Mouse (Mus musculus) induced T-regulatory cell, adult 2 months (primary cell): ENCODE measurements at regions not wholly inside any gene's neighbourhood (a gene's known extent, or its start where the extent isn't known, plus 50 kb on each side); places are given as distances from the start of the nearest gene placed in this dataset.
"Not testable (repeated sequence)": the region's sequence is repeated elsewhere in the genome, so short reads cannot be mapped to it uniquely, and the experiment has no call there.

Experiments used
- DNase-seq: peaks from one replicate; pipeline ENCODE4 v3.0.0-alpha.2; 2012; ENCODE audit warnings: low read depth

- DNase-seq = not testable (repeated sequence)
Measured at GRCm38 (mm10) chr8:71823655-71824622, 57.9 kb upstream of the Zfp709 start.

- not testable (repeated sequence) for DNase-seq
Measured at GRCm38 (mm10) chr8:71822749-71823148, 59.1 kb upstream of the Zfp709 start.

DNA sequence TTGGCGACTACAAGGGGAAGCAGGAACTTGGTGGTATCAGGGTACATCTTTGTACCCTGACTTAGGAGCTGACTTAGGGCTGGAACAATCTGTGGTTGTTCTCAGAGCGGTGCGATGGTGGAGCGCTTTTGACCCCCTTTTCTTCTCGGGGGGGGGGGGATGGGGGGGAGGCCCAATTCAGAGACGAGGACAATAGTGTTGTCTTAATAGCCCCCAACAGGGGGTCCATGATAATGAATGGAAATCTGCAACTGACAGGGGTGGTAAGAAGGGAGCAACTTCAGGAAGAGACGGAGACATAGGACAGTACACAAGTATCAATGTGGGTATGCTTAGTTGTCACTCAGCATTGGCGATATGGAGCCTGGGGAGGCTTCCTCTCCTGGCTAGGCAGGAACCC, 61.9 kb upstream of the Zfp709 start:
- DNase-seq = not testable (repeated sequence)

GRCm38 (mm10) chr8:71819381-71819780, 62.4 kb upstream of the Zfp709 start:
- DNase-seq = not testable (repeated sequence)

DNA sequence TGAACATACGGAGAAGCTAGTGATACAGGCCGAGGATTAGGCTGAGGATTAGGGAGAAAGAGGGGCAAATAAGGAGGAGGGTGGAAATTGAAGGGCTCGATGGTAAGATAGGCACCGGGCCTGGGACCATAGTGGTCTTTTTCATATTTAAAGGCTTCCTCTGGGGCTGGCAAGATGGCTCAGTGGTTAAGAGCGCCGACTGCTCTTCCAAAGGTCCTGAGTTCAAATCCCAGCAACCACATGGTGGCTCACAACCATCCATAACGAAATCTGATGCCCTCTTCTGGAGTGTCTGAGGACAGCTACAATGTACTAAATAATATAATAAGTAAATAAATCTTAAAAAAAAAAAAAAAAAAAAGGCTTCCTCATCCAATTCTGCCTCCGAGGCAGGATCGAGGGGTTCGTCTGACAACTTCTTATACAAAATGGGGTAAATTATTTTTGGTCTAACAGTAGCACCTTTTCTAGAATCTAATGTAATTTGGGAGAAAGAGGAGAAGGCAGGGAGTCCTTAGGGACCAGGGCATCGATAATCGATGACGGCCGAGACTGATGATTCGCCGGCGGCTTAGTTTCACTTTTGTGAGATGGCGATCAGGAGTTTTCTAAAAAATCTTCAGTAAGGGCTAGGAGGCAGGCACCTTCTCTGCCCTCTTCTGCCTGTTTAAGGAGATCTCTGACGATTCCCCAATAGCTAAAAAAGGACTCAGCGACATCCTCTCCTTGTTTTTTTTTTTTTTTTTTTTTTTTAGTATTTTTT, 65.4 kb upstream of the Zfp709 start:
- not testable (repeated sequence) for DNase-seq

DNA sequence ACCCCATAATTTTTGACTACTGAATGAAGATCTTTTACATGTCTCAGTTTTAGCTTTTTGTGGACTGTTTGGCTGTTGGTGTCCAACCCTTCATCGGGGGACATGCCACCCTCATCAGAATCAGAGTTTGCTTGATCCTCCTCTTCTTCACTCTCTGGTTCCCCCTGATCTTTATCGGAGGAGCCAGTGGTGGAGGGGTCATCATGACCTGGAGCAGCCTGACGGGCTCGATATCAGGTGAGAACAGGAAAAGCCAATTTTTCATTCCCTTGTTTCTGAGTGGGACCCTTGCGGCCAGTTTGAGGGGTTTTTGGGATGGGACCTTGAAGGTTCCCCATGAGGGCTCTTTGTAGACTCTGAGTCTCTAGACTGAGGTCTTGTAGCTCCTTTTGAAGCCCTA, 66.0 kb upstream of the Zfp709 start:
- not testable (repeated sequence) for DNase-seq

DNA sequence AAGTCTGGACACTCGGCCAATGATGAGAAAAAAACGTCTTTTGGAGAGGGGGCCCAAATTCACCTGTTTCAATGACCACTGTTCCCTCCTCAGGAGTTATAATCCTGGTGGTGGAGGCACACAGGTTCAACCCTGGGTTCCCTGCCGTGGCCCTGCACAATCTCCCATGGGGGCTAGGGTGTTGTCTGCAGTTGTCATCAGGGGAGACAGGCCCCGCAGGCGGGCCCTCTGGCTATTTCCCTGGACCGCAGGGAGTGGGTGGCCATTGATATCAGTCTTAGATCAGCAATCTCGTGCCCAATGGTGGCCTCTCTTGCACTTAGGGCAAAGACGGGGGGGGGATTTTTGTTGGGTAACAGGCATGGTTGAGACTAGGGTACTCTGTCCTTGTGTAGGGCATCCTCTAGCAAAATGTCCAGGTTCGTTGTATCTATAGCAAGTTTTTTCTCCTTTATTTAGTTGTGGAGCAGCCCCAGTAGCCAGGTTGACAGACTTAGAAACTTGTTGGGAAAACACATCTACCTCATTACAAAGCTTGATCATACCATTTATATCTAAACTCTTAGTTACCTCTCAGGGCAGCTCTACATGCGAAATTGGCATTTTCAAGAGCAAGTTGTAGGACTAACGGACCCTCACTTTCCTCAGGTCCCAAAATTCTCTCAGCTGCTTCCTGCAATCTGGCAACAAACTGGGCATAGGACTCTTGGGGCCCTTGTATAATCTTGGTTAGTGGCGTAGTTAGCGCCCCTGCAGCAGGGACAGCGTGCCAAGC, 66.9 kb upstream of the Zfp709 start:
- DNase-seq = not testable (repeated sequence)

GRCm38 (mm10) chr8:71813889-71814288, 67.9 kb upstream of the Zfp709 start:
- not testable (repeated sequence) for DNase-seq

DNA sequence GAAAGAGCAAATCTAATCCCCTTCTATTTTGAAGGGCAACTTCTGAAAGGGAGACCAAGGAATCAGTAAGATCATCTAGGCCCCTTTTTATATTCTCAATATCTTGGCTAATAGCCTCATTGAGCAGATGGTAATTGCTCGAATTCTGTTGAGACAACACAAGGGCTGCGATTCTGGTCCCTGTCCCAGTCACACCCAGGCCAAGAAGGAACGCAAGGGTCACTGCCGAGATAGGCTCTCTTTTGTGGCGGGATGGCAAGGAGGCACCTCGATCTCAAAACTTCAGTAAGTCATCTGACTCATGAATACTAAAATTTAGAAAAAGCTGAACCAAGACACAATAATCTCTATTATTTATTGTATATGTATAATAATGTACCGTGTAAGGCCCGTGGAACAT, 68.6 kb upstream of the Zfp709 start:
- not testable (repeated sequence) for DNase-seq

DNA sequence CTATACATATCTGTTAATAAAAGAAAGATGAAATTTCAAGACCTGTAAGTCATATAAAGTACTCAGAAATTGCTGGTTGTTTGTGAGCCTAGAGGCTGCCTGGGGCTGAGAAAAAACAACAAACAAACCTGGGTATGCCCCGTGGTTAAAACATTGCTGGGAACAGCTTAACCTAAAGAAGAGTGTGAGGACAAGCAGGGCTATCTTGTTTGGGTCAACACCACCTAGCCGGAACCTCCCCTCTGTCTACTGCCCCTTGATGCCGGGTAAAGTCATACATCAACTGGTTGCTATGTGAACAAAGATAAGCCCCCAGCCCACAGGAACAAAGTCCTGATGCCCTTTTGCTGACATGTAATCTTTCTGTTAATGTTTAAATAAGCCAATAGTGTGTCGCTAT, 74.0 kb upstream of the Zfp709 start:
- DNase-seq = not testable (repeated sequence)

DNA sequence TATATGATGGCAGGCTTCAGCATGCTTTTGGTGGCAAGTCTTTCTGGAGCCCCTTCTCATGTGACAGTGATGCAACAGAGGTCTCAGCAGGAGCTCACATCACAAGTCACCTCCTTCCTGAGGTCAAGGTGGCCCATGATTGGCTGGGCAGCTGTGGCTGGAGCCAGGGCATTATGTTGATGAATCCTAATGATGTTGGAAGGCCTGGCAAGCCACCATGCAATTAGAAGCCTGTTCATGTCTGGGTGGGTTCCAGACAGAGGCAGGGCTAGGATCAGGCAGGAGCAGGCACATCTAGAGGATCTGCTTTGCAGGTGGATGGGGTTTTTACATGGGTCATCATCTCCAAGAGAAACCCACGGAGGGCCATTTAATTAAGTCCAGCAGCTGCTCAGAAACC, 77.2 kb upstream of the Zfp709 start:
- DNase-seq = not testable (repeated sequence)

DNA sequence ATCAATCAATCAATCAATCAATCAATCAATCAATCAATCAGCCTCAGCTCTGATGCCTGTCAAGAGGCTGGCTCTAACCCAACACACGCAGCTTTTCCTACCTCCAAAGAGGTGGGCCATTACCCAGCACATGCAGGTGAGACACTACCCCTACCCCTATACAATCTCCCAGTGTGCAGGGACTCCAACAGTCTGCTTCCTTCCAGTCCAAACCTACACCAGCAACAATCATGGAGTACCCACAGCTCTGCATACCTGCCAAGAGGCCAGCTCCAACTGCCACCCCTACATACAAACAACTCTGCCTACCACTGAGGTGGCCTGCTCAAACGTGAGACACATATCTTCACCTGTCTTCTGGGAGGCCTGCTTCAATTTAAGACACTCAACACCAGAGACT, 76.7 kb upstream of the Fcho1 start:
- not testable (repeated sequence) for DNase-seq

DNA sequence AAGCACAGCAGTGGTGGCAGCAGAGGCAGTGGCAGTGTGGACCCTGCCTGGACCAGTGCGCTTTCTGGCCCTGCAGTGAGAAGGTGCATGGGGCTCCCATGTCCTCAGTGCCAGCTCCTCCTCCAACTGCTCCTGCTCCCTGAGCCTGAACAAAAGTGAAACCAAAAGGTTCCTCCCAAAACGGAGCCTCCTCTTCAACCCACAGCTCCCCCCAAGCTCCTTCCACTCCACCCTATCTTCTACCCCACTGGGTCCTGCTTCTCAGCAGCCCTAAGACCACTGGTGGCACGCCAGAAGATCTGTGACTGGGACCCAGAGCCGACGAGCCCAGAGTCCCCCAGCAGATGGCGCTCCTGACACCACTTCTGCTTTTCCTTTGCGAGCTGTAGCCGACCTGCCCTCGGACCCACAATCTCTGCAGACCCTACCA, 63.5 kb upstream of the Fcho1 start:
- DNase-seq = peak; percentile 48

DNA sequence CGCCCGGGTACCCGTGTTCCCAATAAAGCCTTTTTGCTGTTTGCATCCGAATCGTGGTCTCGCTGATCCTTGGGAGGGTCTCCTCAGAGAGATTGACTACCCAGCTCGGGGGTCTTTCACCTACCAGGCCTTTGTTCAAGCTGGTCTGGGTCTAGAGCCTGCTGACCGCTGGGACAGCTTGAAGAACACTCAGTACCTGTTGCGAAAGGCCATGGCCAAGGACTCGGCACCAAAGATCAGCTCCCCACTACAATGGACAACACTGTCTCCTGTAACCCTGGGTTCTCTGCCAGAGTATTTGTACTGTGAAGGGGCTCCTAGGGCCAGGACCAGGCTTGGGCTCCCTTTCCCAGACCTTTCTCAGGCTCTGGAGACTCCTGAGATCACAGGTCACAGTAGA, 55.1 kb upstream of the Fcho1 start:
- DNase-seq = not testable (repeated sequence)

DNA sequence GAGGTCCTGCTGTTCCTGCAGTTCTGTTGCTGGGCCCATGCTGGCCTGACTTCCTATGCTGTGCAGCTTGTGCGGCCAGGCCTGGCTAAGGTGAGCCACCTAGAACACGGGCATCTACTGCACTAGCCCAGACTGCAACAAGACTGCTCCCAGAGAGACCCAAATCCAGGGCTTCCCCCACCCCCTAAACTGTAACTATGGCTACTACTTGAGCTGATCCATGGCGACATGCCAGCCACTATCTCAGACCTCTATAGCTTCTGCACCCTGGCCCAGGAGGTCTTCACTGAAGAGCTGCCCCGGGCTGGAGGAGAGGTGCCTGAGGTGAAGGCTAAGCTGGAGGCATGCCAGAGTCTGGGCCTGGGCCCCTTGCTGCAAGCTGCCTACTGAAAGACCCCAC, 54.3 kb upstream of the Fcho1 start:
- not testable (repeated sequence) for DNase-seq

DNA sequence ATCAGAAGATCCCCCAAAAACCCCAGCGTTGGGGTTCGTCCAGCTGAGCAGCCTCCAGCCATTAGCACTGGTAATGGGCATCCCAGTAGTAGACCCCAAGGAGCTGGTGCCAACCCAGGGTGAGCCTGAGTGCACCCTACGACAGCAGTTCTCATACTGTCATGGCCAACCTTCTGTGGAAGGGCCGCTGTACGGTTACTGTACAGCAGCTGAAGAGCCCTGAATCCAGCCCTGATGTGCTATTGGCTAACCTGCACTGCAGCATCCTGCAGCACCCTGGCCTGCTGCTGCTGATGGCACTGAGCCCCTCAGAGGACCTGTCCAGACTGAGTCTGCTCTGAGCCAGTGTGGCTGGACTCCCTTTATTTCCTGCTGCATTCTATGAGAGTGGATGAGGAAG, 53.9 kb upstream of the Fcho1 start:
- DNase-seq = not testable (repeated sequence)

GRCm38 (mm10) chr8:71778916-71779315, 53.4 kb upstream of the Fcho1 start:
- DNase-seq = no peak
